In the genomic region with DNA sequence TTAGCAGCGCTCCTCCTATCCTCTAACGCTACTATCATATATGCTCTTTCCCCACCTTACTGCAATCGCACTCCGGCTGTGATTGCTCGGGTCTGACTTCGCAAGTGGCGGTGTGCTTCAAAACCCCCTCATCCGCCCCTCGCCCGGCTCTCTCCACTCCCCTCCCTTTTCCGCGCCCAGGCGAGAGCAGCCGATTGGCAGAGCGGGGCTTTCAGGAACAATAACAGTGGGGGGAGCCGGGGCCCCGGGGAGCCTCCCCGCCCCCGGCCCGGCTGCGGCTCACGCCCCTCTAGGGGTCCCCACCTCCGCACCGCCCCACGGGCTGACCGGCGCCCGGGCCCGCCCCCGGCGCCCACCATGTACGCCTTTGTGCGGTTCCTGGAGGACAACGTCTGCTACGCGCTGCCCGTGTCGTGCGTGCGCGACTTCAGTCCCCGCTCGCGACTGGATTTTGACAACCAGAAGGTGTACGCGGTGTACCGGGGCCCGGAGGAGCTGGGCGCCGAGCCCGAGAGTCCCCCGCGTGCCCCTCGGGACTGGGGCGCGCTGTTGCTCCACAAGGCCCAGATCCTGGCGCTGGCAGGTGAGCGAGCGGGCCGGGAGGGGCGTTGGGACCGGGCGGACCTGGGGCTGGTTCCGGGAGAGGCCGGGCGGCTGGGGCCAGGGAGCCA, we compare ENCODE assay signal across 9 mouse cellular contexts. TPM values are rescaled to one million over a fixed set of nuclear protein-coding genes. Genes with fewer than 3 reads are reported as not detected.
DNase-seq lines count a peak whose midpoint lies in the region; ATAC-seq and TF ChIP-seq lines count a peak whose summit lies in the region.
"Had no signal": no experiment of that assay in that cellular context is flagged by ENCODE, and none has a peak within 500 bp of the region (broad histone marks: within the 10 kb centered on the region; RNA-seq: fewer than 3 reads in every experiment).

A gene (plus strand): TSS at position 189 of the 671 bp plus-strand sequence.

- no peak for TF ChIP-seq EP300 in heart, postnatal 0 days (IDR thresholded peaks at IDR 0.05; ENCODE audit: low read depth)
- no peak for TF ChIP-seq EP300 in stomach, postnatal 0 days (optimal IDR thresholded peaks at IDR 0.05)

- H3K36me3 ChIP-seq in forebrain, embryonic 11.5 days (ENCODE audit: control insufficient read depth, insufficient read depth, low read length) = no peaks in the 10 kb centered on the region
- H3K36me3 ChIP-seq in heart, postnatal 0 days (replicated peaks; ENCODE audit: control insufficient read depth, insufficient read depth, low read length) = 0 out of 2 replicates have a peak, but pooled peaks cover 6% of the 10 kb centered on the region
- H3K36me3 ChIP-seq in liver, embryonic 16.5 days (ENCODE audit: control insufficient read depth, insufficient read depth) = no peaks in the 10 kb centered on the region
- peaks cover 23% of the 10 kb centered on the region for H3K36me3 ChIP-seq in neural tube, embryonic 13.5 days
- no peaks in the 10 kb centered on the region for H3K36me3 ChIP-seq in stomach, postnatal 0 days (ENCODE audit: control insufficient read depth, insufficient read depth, low read length)

- peak within 1 kb of the TSS; percentile 87 for H3K4me2 ChIP-seq in forebrain, embryonic 11.5 days (ENCODE audit: low read depth, low read length, severe bottlenecking)
- peak within 1 kb of the TSS; percentile 95 for H3K4me2 ChIP-seq in heart, postnatal 0 days (ENCODE audit: low read depth, low read length)
- H3K4me2 ChIP-seq in liver, embryonic 16.5 days (ENCODE audit: low read depth, low read length) = peak within 1 kb of the TSS; percentile 62
- H3K4me2 ChIP-seq in neural tube, embryonic 13.5 days = peak within 1 kb of the TSS; percentile 89
- peak within 1 kb of the TSS; percentile 86 for H3K4me2 ChIP-seq in stomach, postnatal 0 days (replicated peaks; ENCODE audit: low read depth)

- peak within 1 kb of the TSS; percentile 73 for H3K4me3 ChIP-seq in forebrain, embryonic 11.5 days (ENCODE audit: low read depth, low read length)
- peak within 1 kb of the TSS; percentile 88 for H3K4me3 ChIP-seq in heart, postnatal 0 days (ENCODE audit: low read depth, low read length)
- peak within 1 kb of the TSS; percentile 61 for H3K4me3 ChIP-seq in liver, embryonic 16.5 days (ENCODE audit: low read depth, low read length)
- peak within 1 kb of the TSS; percentile 79 for H3K4me3 ChIP-seq in neural tube, embryonic 13.5 days
- peak within 1 kb of the TSS; percentile 77 for H3K4me3 ChIP-seq in stomach, postnatal 0 days (ENCODE audit: low read depth, low read length)

- no peaks in the 10 kb centered on the region for H3K27me3 ChIP-seq in forebrain, embryonic 11.5 days (ENCODE audit: control insufficient read depth, insufficient read depth, low read length)
- H3K27me3 ChIP-seq in heart, postnatal 0 days (ENCODE audit: control insufficient read depth, insufficient read depth, low read length) = no peaks in the 10 kb centered on the region
- H3K27me3 ChIP-seq in liver, embryonic 16.5 days (ENCODE audit: control insufficient read depth, insufficient read depth, low read depth, low read length) = peaks cover 19% of the 10 kb centered on the region
- no peaks in the 10 kb centered on the region for H3K27me3 ChIP-seq in neural tube, embryonic 13.5 days
- no peaks in the 10 kb centered on the region for H3K27me3 ChIP-seq in stomach, postnatal 0 days (ENCODE audit: control insufficient read depth, insufficient read depth, low read length)

- peak within 1 kb of the TSS; percentile 86 for H3K9ac ChIP-seq in forebrain, embryonic 11.5 days (ENCODE audit: low read length)
- peak within 1 kb of the TSS; percentile 89 for H3K9ac ChIP-seq in heart, postnatal 0 days (replicated peaks; ENCODE audit: low read depth, low read length)
- H3K9ac ChIP-seq in liver, embryonic 16.5 days (ENCODE audit: low read depth, low read length) = peak within 1 kb of the TSS; percentile 54
- peak within 1 kb of the TSS; percentile 96 for H3K9ac ChIP-seq in neural tube, embryonic 13.5 days
- peak within 1 kb of the TSS; percentile 88 for H3K9ac ChIP-seq in stomach, postnatal 0 days (ENCODE audit: low read length)

- H3K4me1 ChIP-seq in forebrain, embryonic 11.5 days (replicated peaks; ENCODE audit: control insufficient read depth, insufficient read depth, low read length) = no peaks in the 10 kb centered on the region; the same call in none of the 2 replicates
- H3K4me1 ChIP-seq in heart, postnatal 0 days (ENCODE audit: control insufficient read depth, insufficient read depth) = peaks cover 9% of the 10 kb centered on the region
- H3K4me1 ChIP-seq in liver, embryonic 16.5 days (ENCODE audit: control insufficient read depth, low read depth, low read length) = no peaks in the 10 kb centered on the region
- peaks cover 48% of the 10 kb centered on the region for H3K4me1 ChIP-seq in neural tube, embryonic 13.5 days (replicated peaks)
- H3K4me1 ChIP-seq in stomach, postnatal 0 days (replicated peaks; ENCODE audit: control insufficient read depth, insufficient read depth) = peaks cover 12% of the 10 kb centered on the region

- no peak for TF ChIP-seq CTCF in heart, postnatal 0 days (IDR thresholded peaks at IDR 0.05; ENCODE audit: low read depth)
- TF ChIP-seq CTCF in stomach, postnatal 0 days (IDR thresholded peaks at IDR 0.05; ENCODE audit: low read depth) = no peak

- peak; percentile 97 for ATAC-seq in forebrain, embryonic 11.5 days (replicated peaks; ENCODE audit: low FRiP score)
- ATAC-seq in heart, postnatal 0 days (ENCODE audit: insufficient read depth, low read depth) = peak; percentile 96
- peak; percentile 68 for ATAC-seq in liver, embryonic 16.5 days (ENCODE audit: low read depth)
- ATAC-seq in neural tube, embryonic 13.5 days (ENCODE audit: low read depth) = peak; percentile 97
- ATAC-seq in stomach, postnatal 0 days (ENCODE audit: low FRiP score, low TSS enrichment) = peak; percentile 94

- no peaks in the 10 kb centered on the region for H3K9me3 ChIP-seq in forebrain, embryonic 11.5 days (ENCODE audit: control insufficient read depth, low read length)
- H3K9me3 ChIP-seq in heart, postnatal 0 days (replicated peaks; ENCODE audit: control insufficient read depth, low read length) = no peaks in the 10 kb centered on the region
- H3K9me3 ChIP-seq in liver, embryonic 16.5 days (replicated peaks; ENCODE audit: control insufficient read depth, low read length) = no peaks in the 10 kb centered on the region
- no peaks in the 10 kb centered on the region for H3K9me3 ChIP-seq in neural tube, embryonic 13.5 days
- H3K9me3 ChIP-seq in stomach, postnatal 0 days (ENCODE audit: control insufficient read depth, low read length) = no peaks in the 10 kb centered on the region

- DNase-seq in left cerebral cortex, adult 18-20 months (ENCODE audit: low spot score in 2 of 2) = peak; percentile 51 to 72
- DNase-seq in left cerebral cortex, adult 11 months (ENCODE audit: low spot score) = no peak
- peak; percentile 95 for DNase-seq in forebrain, embryonic 11.5 days (ENCODE audit: low spot score)
- peak; percentile 85 for DNase-seq in heart, postnatal 0 days (ENCODE audit: low spot score)
- peak; percentile 86 for DNase-seq in kidney, postnatal 14 days
- peak; percentile 87 for DNase-seq in stomach, postnatal 0 days (ENCODE audit: low spot score)

- peak within 1 kb of the TSS; percentile 66; the same call in 1 of the 2 replicates for H3K27ac ChIP-seq in forebrain, embryonic 11.5 days (ENCODE audit: low read depth, low read length)
- peak within 1 kb of the TSS; percentile 74 for H3K27ac ChIP-seq in heart, postnatal 0 days (ENCODE audit: low read depth)
- no peak within 1 kb of the TSS for H3K27ac ChIP-seq in liver, embryonic 16.5 days (ENCODE audit: low read length)
- peak within 1 kb of the TSS; percentile 89 for H3K27ac ChIP-seq in neural tube, embryonic 13.5 days (replicated peaks)
- peak within 1 kb of the TSS; percentile 88 for H3K27ac ChIP-seq in stomach, postnatal 0 days (replicated peaks)

- under 1% methylated on average over 60 of the region's 66 CpGs for WGBS in forebrain, embryonic 11.5 days
- under 1% methylated on average over 64 of the region's 66 CpGs for WGBS in heart, postnatal 0 days
- under 1% methylated on average over 66 of the region's 66 CpGs for WGBS in liver, embryonic 16.5 days (ENCODE audit: insufficient replicate concordance)
- WGBS in neural tube, embryonic 13.5 days = under 1% methylated on average over 66 of the region's 66 CpGs
- 1% methylated on average over 50 of the region's 66 CpGs for WGBS in stomach, postnatal 0 days

RNA-seq across cellular contexts. Expression of the gene that starts here (rescaled TPM):
- total RNA-seq in left cerebral cortex, adult 18-20 months (2021) = 10 to 100 TPM; 15.5 to 17.9 TPM
- polyA plus RNA-seq in forebrain, embryonic 11.5 days (2014; fragmentation: Nextera tagmentation; extraction: Ambion mirVana) = 33.1 and 34.4 TPM in 2 replicates
- 3.4 and 7.9 TPM in 2 replicates for total RNA-seq in heart, postnatal 0 days (2014; rRNA removed; ENCODE audit: low replicate concordance)
- 13.4 and 13.8 TPM in 2 replicates for polyA plus RNA-seq in heart, postnatal 0 days (2015; fragmentation: Nextera tagmentation; extraction: Ambion mirVana)
- 0.54 and 0.86 TPM in 2 replicates for polyA plus RNA-seq in liver, embryonic 16.5 days (2015; fragmentation: Nextera tagmentation; extraction: Ambion mirVana)
- polyA plus RNA-seq in neural tube, embryonic 13.5 days (2015; fragmentation: Nextera tagmentation; extraction: Ambion mirVana) = 72.7 and 76.9 TPM in 2 replicates
- 21.7 and 22.7 TPM in 2 replicates for polyA plus RNA-seq in stomach, postnatal 0 days (2015; fragmentation: Nextera tagmentation; extraction: Ambion mirVana)
- total RNA-seq: MEL had no signal

Comparison
In these comparisons a context has a peak if more than half of its experiments do, and no peak if none do; other contexts are left out.
1. Peak in ATAC-seq, H3K4me3 ChIP-seq, H3K9ac ChIP-seq and H3K4me2 ChIP-seq in liver, embryonic 16.5 days; RNA of the gene not detected or under 1 TPM.